Mouse (Mus musculus): Measurements from ENCODE around the gene Spen. TPM values are rescaled to one million over a fixed set of nuclear protein-coding genes. Genes with fewer than 3 reads are reported as not detected.
"Not testable (repeated sequence)": the region's sequence is repeated elsewhere in the genome, so short reads cannot be mapped to it uniquely, and the experiment has no call there.

The Spen gene
- 10 to 100 TPM; 12.1 to 18.5 TPM for polyA plus RNA-seq (2017; shearing (Covaris generic))

GRCm38 (mm10) chr4:141538408-141539212 lies at the start of gene Spen:
Gene Spen (minus strand): TSS chr4:141538597.
- ATAC-seq = peak; percentile 78

GRCm38 (mm10) chr4:141583919-141584318 lies 45.5 kb upstream of the Spen start:
- ATAC-seq = peak; percentile 86

DNA sequence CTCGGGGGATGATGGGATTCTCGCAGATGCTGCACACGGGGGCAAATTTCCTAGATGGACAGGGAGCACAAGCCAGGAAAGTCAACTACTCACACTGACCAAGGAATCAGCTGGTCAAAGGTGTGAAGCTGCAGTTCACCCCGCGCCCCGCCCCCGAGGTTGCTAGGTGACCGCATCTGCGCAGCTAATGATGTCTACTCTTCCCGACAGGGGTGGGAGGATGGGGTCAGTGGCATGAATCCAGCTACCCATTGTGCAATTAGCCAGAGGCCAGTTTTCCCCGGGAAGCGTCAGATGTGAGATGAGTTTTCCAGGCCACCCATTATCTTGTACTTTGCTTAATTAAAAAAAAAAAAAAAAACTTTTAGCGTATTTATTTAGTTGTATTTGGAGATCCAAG lies 42.7 kb upstream of the Spen start:
- ATAC-seq = no peak

- no peak for ATAC-seq
These were observed 40.4 kb upstream of the Spen start for GRCm38 (mm10) chr4:141578833-141579232.

DNA sequence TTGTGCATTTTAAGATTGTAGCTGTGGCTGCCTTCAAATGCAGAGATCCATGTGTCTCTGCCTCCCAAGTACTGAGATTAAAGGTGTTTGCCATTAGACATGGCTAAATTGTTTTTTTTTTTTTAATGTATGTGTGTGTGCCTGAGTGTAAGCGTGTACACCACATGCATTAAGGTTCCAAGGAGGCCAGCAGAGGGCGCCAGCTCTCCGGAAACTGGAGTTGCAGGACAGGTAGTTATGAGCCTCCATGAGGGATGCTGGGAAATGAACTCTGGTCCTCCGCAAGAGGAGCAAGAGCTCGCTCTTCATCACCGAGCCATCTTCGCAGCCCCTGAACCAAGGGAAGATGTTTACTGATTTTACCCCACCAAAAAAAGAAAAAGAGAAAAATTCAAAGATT lies 38.5 kb upstream of the Spen start:
- no peak for ATAC-seq

- ATAC-seq = no peak
These were observed 38.0 kb upstream of the Spen start for GRCm38 (mm10) chr4:141576404-141576803.

DNA sequence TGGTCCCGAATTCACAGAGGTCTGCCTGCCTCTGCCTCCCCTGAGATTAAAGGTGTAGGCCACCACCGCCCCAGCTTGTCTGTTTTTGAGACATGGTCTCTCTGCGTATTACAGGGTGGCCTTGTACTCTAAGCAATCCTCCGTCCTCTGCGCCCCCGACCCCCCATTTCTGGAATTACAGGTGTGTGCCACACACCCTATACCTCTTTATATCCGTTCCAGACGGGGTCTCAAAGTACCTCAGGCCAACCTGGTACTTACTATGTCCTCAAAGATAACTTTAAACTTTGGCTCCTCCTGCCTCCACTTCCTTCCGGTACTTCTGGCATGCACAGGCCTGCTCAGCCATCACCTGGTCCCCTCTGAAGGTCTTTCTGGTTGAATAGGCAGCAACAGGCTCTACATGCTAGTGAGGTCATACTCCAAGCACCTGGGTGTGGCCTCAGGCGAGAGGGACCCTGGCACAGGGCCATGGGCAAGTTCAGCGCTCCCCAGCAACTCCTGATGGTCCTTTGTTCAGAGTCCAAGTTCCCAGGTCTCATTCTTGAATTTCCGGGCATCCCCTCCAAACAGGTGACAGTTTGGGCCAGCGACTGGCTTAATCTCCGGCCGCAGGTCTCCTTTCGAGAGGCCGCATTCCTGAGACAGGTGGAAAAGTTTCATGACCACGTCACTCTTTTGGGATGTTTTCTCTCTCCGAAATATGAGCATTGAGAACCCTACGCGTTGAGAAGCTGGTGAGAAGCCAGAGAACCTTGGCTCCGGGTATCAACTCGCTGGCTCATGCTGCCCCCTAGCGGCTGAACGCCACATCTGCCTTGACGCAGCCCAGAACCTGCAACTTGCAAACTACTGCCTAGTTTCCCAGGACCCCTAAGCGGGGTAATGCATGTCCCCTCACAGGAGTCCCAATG lies 36.6 kb upstream of the Spen start:
- peak; percentile 77 for ATAC-seq

DNA sequence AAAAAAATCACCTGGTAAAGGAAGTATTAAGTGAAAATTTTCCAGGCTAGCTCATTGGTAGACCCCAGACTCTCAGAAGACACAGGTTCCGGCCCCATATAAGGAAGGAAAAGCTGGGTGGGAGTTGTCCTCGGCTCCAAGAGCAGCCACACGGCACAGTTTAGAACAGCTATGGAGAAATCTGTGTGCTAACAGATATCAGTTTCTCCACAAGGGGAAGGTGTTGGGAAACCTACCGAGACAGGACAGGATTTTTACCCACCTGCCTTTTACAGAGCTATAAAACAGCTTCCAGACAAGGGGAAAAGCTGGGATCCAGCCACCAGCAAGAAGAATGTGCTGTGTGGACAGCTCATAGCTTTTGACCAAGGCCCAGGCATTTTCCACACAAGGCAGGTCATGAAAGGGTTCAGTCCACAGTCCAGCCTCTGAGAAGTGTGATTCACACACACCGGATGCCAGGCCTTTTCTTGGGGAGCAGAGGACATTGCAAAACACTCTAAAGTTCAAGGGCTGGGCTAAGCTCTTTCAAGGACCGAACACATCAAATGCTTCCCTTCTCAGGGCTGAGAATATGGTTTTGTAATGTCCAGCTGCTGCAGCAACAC lies 35.1 kb upstream of the Spen start:
- ATAC-seq = no peak

DNA sequence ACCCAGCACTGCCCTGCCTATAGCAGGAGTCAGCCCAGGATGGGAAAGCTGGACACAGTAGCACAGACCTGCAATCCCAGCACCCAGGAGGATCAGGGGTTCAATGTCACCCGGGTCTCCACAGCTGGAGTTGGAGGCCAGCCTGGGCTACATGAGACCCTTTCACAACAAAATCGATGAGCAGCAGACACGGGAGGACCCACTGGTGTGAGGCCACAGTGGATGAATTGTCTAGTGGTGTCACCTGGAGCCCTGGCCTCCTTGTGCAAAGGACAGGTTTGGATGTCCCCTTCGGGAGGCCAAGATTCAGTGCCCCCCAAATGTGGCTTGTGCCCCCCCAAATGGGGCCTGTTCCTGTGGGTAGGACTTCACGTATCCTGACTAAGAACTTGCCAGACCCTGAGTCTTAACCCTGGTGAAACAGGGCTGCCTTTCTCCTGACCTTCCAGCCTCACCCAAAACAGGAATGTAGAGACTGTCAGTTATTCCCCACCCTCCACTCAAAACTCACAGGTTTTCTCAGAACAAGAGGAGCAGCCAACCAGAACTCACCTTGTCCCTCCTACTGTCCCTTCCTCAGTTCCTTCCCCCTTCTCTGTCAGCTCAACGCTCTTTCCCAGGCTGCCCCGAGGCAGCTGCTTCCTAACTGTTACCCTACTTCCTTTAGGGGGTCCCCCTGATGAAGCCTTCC lies 34.4 kb upstream of the Spen start:
- no peak for ATAC-seq

- ATAC-seq = no peak
These were observed 33.5 kb upstream of the Spen start for GRCm38 (mm10) chr4:141571934-141572333.

GRCm38 (mm10) chr4:141571337-141571739 lies 32.9 kb upstream of the Spen start:
- ATAC-seq = no peak

- no peak for ATAC-seq
These were observed 32.4 kb upstream of the Spen start for GRCm38 (mm10) chr4:141570821-141571220.

GRCm38 (mm10) chr4:141570004-141570403 lies 31.6 kb upstream of the Spen start:
- no peak for ATAC-seq

DNA sequence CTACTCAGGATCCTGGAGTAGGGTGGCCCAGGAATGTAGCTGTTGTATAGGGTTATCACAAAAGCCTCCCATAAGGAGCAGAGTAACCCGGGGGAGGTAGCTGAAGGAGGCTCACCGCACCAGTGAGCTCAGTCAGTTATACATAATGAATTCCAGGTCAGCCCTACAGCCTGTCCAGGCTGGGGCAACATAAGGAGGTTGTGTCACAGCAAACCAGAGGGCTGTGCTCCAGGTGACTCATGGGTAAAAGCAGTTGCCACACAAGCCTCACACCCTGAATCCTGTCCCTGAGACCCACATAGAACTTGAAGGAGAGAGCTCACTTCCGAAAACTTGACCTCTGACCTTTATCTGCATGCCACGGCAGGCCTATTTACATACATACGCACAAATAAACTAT lies 30.6 kb upstream of the Spen start:
- no peak for ATAC-seq

DNA sequence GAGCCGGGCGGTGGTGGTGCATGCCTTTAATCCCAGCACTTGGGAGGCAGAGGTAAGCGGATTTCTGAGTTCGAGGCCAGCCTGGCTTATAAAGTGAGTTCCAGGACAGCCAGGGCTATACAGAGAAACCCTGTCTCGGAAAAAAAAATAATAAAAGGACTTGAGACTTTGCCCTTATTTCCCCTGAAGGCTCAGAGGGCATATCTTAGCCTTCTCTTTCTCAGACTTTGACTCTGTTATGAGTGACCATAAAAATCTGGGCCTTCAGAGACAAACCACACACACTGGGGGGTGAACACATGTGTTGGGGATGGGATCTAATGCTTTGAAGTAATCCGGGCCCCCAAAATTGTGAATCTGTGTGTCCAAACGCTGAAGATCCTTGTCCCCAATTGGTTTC lies 28.8 kb upstream of the Spen start:
- not testable (repeated sequence) for ATAC-seq

GRCm38 (mm10) chr4:141566187-141566586 lies 27.8 kb upstream of the Spen start:
- ATAC-seq = no peak

GRCm38 (mm10) chr4:141565325-141565724 lies 26.9 kb upstream of the Spen start:
- no peak for ATAC-seq

DNA sequence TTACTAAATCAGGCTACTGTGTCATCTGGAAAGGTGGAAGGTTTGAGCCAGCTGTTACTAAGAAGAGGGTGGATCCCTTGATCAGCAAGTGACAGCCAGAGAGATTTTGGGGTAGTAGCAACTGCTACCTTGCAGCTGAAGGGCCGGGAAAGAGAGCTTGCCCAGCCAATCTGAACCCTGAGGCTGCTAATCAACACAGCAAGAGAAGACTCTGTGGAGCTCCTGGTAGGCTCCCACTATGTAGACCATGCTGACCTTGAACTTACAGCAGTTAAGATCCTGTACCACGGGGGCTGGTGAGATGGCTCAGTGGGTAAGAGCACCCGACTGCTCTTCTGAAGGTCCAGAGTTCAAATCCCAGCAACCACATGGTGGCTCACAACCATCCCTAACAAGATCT lies 26.3 kb upstream of the Spen start:
- ATAC-seq = no peak

GRCm38 (mm10) chr4:141564209-141564608 lies 25.8 kb upstream of the Spen start:
- no peak for ATAC-seq

DNA sequence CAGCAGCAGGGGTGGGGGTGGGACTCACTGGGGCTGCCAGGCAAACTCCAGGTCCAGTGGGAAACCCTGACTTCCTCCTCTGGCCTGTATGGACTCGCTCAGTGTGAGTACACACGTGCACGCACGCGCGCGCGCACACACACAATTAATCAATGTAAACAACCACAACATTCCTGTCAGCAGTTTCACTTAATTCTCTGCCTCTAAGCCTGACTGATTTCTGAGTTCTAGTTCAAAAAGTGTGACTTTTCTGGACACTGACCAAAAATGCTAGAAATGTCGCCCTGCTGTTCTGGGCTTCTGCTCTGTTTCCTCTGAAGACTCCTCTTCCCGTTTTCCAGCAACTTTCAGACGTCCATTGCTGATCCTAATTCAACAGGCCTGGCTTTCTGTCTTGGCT lies 23.9 kb upstream of the Spen start:
- ATAC-seq = no peak

- not testable (repeated sequence) for ATAC-seq
These were observed 23.0 kb upstream of the Spen start for GRCm38 (mm10) chr4:141561331-141561919.

- peak; percentile 60 for ATAC-seq
These were observed 21.5 kb upstream of the Spen start for GRCm38 (mm10) chr4:141559898-141560263.
